Mouse (Mus musculus): Measurements from ENCODE around the gene Gm11172.

DNA sequence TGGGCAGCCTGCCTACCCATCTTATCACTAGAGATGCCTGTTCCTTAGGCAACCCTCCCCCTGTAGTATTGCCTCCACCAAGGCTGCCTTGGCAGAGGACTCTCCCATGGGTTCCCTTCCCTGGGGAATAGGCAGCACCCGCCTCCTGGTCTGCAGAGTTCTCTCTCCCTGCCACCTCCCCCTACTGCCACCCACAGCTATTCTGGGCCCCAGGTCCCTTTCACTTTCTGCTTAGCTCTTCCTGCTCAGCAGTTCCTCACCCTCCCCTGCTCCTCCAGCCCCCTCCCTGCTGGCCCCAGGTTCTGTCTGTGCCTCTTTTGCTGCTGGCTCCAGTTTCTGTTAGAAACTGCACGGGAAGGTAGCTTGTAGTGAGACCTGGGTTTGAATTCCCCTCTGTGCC is 43.1 kb upstream of the Gm11172 start:
- TF ChIP-seq CTCF (IDR thresholded peaks at IDR 0.05; ENCODE audit: control insufficient read depth, insufficient read depth, insufficient read length) (no peak), USF1 (IDR thresholded peaks at IDR 0.05; ENCODE audit: low read depth) (no peak), MAX (IDR thresholded peaks at IDR 0.05) (no peak)
